Mouse (Mus musculus) midbrain, embryonic 13.5 days (tissue): ENCODE measurements at regions not wholly inside any gene's neighbourhood (a gene's known extent, or its start where the extent isn't known, plus 50 kb on each side); places are given as distances from the start of the nearest gene placed in this dataset.

Experiments used
- ATAC-seq: fragments of 200-750 bp; cut with Nextera tagmentation; 2 replicates; pipeline ENCODE4 v1.8.0; 2017; ENCODE audit warnings: mild to moderate bottlenecking, moderate TSS enrichment, moderate library complexity
- H3K27ac ChIP-seq: fragments of 300-500 bp; sonication (generic); 2 replicates; pipeline ENCODE4 v1.5.1; 2015; ENCODE audit warnings: inconsistent platforms, mild to moderate bottlenecking, moderate library complexity
- H3K27me3 ChIP-seq: fragments of 300-500 bp; sonication (generic); 2 replicates; pipeline ENCODE4 v1.6.1; 2015; ENCODE audit warnings: mild to moderate bottlenecking, inconsistent platforms
- H3K36me3 ChIP-seq: fragments of 300-500 bp; sonication (generic); 2 replicates; pipeline ENCODE4 v1.6.1; 2015; ENCODE audit warnings: mild to moderate bottlenecking, inconsistent platforms
- H3K4me1 ChIP-seq: fragments of 300-500 bp; sonication (generic); replicated peaks from 2 replicates; pipeline ENCODE4 v1.6.1; 2015; ENCODE audit warnings: inconsistent platforms
- H3K4me2 ChIP-seq: fragments of 300-500 bp; sonication (generic); replicated peaks from 2 replicates; pipeline ENCODE4 v1.6.1; 2015; ENCODE audit warnings: moderate library complexity, mild to moderate bottlenecking, inconsistent platforms
- H3K4me3 ChIP-seq: fragments of 300-500 bp; sonication (generic); replicated peaks from 2 replicates; pipeline ENCODE4 v1.5.1; 2015; ENCODE audit warnings: mild to moderate bottlenecking, inconsistent platforms
- H3K9ac ChIP-seq: fragments of 300-500 bp; sonication (generic); replicated peaks from 2 replicates; pipeline ENCODE4 v1.6.1; 2015; ENCODE audit warnings: mild to moderate bottlenecking, inconsistent platforms
- H3K9me3 ChIP-seq: fragments of 300-500 bp; sonication (generic); 2 replicates; pipeline ENCODE4 v1.6.1; 2016; ENCODE audit warnings: mild to moderate bottlenecking, inconsistent platforms
- WGBS: fragments of 180-500 bp; shearing (Covaris S2); methylation state at CpG from one replicate; pipeline ENCODE4 v1.1.7; 2015; 5-methylcytosine and 5-hydroxymethylcytosine counted together

DNA sequence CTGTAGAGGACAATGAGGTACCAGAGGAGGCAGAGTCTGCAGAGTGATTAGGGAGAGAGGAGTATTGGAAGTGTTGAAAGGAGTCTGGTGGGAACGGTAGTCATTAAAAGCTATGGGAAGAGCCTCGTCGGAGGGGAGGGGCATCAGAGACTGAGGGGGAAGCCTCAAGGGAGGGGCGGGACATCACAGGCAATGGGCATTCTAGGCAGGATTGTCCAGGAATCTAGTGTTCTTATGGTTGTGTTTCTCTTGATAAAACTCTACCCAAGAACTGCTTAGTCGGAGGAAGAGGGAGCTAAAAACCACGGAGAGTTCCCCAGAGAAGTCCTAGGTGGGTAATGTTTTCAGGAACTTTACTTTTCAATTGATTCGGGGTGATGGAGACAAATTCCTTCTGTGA is 90.2 kb downstream of the Sec23ip start:
- ATAC-seq: no peak
- 65% methylated on average over 7 of the region's 7 CpGs for WGBS
- no peak overlapping the region for H3K4me3 ChIP-seq
- no peaks in the 10 kb centered on the region for H3K9me3 ChIP-seq
- no peak overlapping the region for H3K4me2 ChIP-seq
- H3K36me3 ChIP-seq: no peaks in the 10 kb centered on the region
- peaks cover 51% of the 10 kb centered on the region for H3K27me3 ChIP-seq
- H3K4me1 ChIP-seq: no peaks in the 10 kb centered on the region
- H3K9ac ChIP-seq: no peak overlapping the region
- no peak overlapping the region for H3K27ac ChIP-seq

DNA sequence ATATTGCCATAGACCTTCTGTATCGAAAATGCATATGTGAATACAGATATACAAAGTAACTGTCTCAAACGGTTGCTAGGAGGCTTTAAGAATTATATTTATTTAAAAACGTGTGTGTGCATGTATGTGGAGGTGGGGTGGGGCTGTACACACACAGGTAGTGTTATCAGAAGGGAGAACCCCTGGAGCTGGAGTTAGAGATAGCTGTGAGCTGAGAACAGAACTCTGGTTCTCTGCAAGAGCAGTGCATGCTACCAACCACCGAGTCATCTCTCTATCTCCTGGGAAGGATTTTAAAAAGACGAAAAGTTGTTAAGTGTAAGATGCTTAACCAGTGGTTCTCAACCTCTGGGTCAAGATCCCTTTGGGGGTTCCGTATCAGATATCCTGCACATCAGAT is 91.7 kb downstream of the Sec23ip start:
- WGBS: 83% methylated on average over 6 of the region's 6 CpGs
- Histone ChIP-seq H3K4me3 (no peak overlapping the region), H3K9ac (no peak overlapping the region), H3K9me3 (no peaks in the 10 kb centered on the region), H3K36me3 (no peaks in the 10 kb centered on the region), H3K27me3 (peaks cover 50% of the 10 kb centered on the region), H3K27ac (no peak overlapping the region), H3K4me2 (no peak overlapping the region), H3K4me1 (no peaks in the 10 kb centered on the region)
- ATAC-seq: no peak

DNA sequence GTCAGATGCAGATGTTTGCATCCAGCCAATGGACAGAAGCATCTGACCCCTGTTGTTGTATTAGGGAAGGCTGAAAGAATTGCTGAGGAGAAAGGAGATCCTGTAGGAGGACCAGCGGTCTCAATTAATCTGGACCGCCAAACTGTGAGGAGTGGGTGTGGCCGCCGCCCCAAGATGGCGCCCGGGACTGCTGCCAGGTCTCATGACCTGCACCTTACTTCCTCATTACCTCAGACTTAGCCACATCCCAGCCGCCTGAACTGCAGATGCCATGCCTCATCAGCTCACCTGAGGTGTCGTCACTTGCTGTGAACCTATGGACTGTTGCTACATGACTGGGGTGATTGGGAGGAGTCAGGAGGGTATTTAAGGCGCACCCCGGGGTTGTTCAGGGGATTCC is 97.8 kb downstream of the Sec23ip start:
- Histone ChIP-seq H3K9me3 (no peaks in the 10 kb centered on the region), H3K4me3 (no peak overlapping the region), H3K36me3 (no peaks in the 10 kb centered on the region), H3K4me2 (no peak overlapping the region), H3K9ac (no peak overlapping the region), H3K4me1 (no peaks in the 10 kb centered on the region), H3K27me3 (no peaks in the 10 kb centered on the region), H3K27ac (no peak overlapping the region)
- ATAC-seq: no peak
- 94% methylated on average over 10 of the region's 10 CpGs for WGBS

DNA sequence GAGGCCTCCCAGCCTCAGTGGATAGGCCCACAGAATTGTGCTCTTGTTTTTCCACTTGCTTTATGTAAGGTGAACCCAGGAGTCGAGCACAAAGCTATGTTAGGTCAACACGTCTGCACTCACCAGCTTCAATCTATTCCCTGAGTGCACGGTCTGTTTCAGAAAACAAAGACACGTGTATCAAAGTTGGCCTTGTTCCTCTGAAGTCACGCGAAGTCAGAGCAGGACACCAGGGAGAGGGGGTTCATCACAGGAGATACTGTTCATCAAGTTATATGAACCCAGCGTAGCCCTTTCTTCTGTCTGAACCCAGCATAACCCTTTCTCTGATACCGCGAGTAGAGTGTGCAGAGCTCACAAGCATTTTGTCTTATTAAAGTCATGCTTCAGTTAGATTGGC is 98.8 kb downstream of the Sec23ip start:
- Histone ChIP-seq H3K9ac (no peak overlapping the region), H3K4me1 (no peaks in the 10 kb centered on the region), H3K4me3 (no peak overlapping the region), H3K36me3 (no peaks in the 10 kb centered on the region), H3K4me2 (no peak overlapping the region), H3K9me3 (0 out of 2 replicates have a peak, but pooled peaks cover 3% of the 10 kb centered on the region), H3K27ac (no peak overlapping the region), H3K27me3 (no peaks in the 10 kb centered on the region)
- 87% methylated on average over 9 of the region's 9 CpGs for WGBS
- no peak for ATAC-seq

DNA sequence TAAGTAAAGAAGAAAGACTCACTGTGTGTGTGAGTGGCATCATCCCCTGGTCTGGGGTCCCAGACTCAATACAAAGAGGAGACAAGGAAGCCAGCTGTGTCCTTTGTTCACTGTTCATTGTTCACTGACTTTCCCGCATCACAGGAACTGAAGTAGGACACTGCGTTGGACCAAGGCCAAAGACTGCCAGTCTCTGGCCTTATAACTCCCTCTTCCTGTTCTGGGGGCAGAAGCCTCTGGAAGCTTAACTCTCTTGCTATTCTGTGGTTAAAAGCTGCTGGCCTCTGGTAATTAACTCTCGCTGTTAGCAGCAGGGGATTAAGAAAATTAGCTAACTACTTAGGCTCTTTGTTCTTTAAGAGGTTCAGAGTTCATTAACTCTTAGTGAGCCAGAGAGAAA is 104.5 kb downstream of the Sec23ip start:
- 4% methylated on average over 3 of the region's 3 CpGs for WGBS
- no peak overlapping the region for H3K4me2 ChIP-seq
- H3K9ac ChIP-seq: no peak overlapping the region
- no peaks in the 10 kb centered on the region for H3K27me3 ChIP-seq
- ATAC-seq: no peak
- no peaks in the 10 kb centered on the region for H3K36me3 ChIP-seq
- H3K27ac ChIP-seq: no peak overlapping the region
- H3K4me3 ChIP-seq: no peak overlapping the region
- H3K4me1 ChIP-seq: 0 out of 2 replicates have a peak, but pooled peaks cover 4% of the 10 kb centered on the region
- H3K9me3 ChIP-seq: 0 out of 2 replicates have a peak, but pooled peaks cover 10% of the 10 kb centered on the region

DNA sequence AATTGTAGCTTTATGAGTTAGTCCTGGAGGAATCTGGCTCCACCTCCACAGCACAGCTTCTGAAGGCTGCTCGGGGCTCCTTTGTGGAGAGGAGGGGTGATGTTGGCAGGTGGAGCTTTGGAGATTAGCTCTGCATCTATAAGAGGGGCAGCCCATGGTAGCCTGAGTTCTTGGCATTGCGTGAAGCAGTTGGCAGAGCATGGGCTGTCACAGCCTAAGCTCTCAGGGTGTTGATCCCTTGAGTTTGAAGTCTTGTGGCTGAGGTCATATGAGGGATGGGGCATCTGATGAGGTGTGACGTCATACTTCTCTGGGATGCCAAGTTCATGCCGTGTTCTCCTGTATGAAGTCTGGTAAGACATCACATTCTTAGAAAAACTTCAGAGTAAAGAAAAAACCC is 109.5 kb downstream of the Sec23ip start:
- no peak overlapping the region for H3K27ac ChIP-seq
- H3K4me1 ChIP-seq: 0 out of 2 replicates have a peak, but pooled peaks cover under 1% of the 10 kb centered on the region
- no peak overlapping the region for H3K4me2 ChIP-seq
- no peak overlapping the region for H3K4me3 ChIP-seq
- H3K27me3 ChIP-seq: no peaks in the 10 kb centered on the region
- ATAC-seq: no peak
- 0 out of 2 replicates have a peak, but pooled peaks cover 6% of the 10 kb centered on the region for H3K9me3 ChIP-seq
- 80% methylated on average over 4 of the region's 4 CpGs for WGBS
- H3K9ac ChIP-seq: no peak overlapping the region
- H3K36me3 ChIP-seq: no peaks in the 10 kb centered on the region

DNA sequence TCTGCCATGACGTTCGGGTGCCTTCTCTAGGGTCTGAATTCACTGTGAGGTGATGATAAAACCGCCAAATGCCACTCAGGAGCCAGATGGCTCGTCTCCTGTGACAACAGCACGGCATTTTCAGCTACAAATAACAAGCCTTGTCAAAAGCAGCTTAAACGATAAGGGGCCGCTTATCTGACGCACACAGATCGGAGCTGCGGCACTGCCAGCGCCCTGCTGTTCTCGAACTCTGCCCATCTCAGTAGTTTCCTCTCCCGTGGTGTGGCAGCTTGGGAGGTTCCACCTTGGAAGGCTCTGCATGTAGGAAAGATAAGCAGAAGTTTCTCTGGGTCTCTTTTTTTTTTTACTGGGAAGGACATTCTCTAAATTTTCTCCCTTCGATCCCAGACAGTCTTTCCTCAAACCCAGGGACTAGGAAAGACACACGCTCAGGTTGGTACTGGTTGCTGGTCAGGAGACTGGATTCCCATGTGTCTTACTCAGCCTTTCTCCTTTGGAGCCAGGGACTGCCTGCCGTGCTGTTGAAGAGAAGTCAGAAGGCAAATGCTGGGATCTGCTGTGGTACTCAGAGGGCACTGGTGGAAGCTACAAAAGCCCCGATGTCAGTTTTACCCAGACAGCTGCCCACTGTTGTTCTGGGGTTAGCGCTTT is 110.1 kb downstream of the Sec23ip start:
- ATAC-seq: no peak
- H3K4me2 ChIP-seq: no peak overlapping the region

DNA sequence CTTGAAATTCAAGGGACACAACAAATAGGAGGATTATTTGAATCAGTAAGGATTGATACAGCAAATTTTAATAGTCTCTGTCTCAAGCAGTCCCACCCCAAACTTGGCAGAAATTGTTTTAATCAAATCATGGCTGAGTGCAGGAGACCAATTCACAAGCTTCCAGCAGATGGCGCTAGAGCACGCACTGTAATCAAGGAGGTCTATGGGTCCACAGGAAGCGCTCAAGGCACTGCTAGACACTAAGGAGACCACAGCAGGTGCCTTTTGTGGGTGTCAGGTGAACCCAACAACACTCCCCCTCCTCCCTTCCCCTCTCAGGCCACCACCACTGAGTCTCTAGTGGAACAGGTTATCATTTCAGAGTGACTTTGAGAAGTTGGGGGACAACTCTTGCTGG is 115.4 kb downstream of the Sec23ip start:
- H3K9ac ChIP-seq: no peak overlapping the region
- no peak overlapping the region for H3K4me3 ChIP-seq
- H3K4me1 ChIP-seq: no peaks in the 10 kb centered on the region
- no peak overlapping the region for H3K4me2 ChIP-seq
- 0 out of 2 replicates have a peak, but pooled peaks have one; percentile 48 for ATAC-seq
- H3K9me3 ChIP-seq: no peaks in the 10 kb centered on the region
- no peaks in the 10 kb centered on the region for H3K36me3 ChIP-seq
- H3K27me3 ChIP-seq: no peaks in the 10 kb centered on the region
- WGBS: 1% methylated on average over 3 of the region's 3 CpGs
- no peak overlapping the region for H3K27ac ChIP-seq

More for the DNA sequence above, 110.1 kb downstream of the Sec23ip start:
- 0 out of 2 replicates have a peak, but pooled peaks cover 6% of the 10 kb centered on the region for H3K9me3 ChIP-seq
- no peaks in the 10 kb centered on the region for H3K4me1 ChIP-seq
- 62% methylated on average over 18 of the region's 18 CpGs for WGBS
- H3K4me3 ChIP-seq: no peak overlapping the region
- H3K9ac ChIP-seq: no peak overlapping the region
- no peaks in the 10 kb centered on the region for H3K36me3 ChIP-seq
- H3K27me3 ChIP-seq: no peaks in the 10 kb centered on the region
- no peak overlapping the region for H3K27ac ChIP-seq

DNA sequence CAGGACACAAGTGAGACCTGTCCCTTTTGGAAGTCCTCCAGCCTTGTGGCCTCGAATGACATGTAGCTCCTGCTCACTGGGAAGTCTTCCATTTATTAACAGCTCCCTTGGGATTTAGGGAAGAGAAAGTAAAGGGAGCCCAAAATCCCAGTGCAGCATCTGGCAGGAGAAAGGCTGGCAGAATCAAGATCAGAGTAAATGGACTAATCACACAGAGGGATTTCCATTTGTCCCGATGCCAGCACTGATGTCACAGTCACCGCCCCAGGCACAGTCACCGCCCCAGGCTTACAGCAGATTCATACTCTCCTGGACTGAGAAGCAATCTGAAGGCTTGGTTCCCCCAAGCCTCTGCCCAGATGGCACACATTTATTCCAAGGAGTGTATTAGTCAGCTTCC is 116.0 kb downstream of the Sec23ip start:
- no peak for ATAC-seq
- no peak overlapping the region for H3K4me2 ChIP-seq
- no peaks in the 10 kb centered on the region for H3K36me3 ChIP-seq
- H3K4me3 ChIP-seq: no peak overlapping the region
- H3K4me1 ChIP-seq: no peaks in the 10 kb centered on the region
- 59% methylated on average over 4 of the region's 4 CpGs for WGBS
- H3K27me3 ChIP-seq: no peaks in the 10 kb centered on the region
- no peak overlapping the region for H3K27ac ChIP-seq
- H3K9me3 ChIP-seq: no peaks in the 10 kb centered on the region
- H3K9ac ChIP-seq: no peak overlapping the region

DNA sequence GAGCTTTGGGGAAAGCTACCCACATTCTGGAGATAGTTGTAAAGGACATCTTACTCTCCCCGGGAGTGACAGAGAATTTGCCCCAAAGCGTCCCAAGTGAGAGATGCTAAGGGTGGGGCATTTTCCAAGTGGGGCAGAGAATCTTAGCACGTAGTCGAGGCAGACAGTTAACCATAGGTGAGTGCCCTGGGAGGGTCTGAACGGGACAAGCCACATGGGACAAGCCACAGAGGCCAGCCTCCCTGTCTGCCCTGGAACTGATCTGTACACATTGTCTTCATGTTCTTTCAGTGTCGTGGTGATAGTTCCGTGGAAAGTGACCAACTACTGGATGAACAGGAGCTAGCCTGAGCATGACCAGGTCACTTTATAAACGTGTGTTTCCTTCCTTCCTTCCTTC is 116.6 kb downstream of the Sec23ip start:
- Histone ChIP-seq H3K4me1 (no peaks in the 10 kb centered on the region), H3K27me3 (no peaks in the 10 kb centered on the region), H3K4me2 (no peak overlapping the region), H3K9ac (no peak overlapping the region), H3K36me3 (no peaks in the 10 kb centered on the region), H3K27ac (no peak overlapping the region), H3K9me3 (no peaks in the 10 kb centered on the region), H3K4me3 (no peak overlapping the region)
- 90% methylated on average over 8 of the region's 8 CpGs for WGBS
- ATAC-seq: no peak

DNA sequence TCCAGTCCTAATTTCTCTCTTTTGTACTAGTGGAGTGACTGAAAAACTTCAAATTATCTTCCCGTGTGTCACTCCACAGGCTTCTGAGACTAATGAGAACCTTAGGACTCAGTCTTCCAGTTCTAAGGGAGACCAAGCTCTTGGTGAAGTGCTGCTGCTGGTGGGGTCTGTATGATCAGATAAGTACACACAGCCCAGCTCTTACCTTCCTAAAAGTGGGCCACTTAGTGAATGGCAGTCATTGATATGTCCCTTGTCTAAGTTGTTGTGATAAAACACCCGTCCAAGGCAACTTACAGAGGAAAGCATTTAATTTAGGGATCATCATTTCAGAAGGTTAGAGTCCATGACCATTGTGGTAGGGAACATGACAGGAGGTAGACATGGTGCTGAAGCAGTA is 124.1 kb downstream of the Sec23ip start:
- no peak overlapping the region for H3K4me3 ChIP-seq
- WGBS: 90% methylated on average over 2 of the region's 2 CpGs
- ATAC-seq: no peak

DNA sequence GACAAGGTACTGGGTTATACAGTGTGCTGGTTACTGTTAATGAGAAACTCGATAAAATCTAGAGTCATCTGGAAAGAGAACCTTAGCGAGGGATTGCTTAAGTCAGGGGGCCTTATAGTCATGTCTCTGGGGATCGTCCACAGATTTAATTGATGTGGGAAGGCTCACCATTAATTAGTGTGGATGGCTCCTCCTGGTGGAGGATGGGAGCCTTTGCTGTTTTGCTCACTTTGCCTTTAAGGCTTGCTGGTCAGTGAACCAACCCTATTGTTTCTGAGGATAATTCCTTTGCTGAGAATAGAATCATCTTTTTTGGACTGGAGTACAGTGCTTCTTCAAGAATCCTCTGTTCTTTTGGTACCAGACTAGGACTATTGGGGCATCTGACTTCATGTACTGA is 139.3 kb downstream of the Sec23ip start:
- no peak overlapping the region for H3K4me3 ChIP-seq
- H3K9me3 ChIP-seq: no peaks in the 10 kb centered on the region
- H3K4me1 ChIP-seq: no peaks in the 10 kb centered on the region
- H3K27ac ChIP-seq: no peak overlapping the region
- no peaks in the 10 kb centered on the region for H3K27me3 ChIP-seq
- H3K36me3 ChIP-seq: no peaks in the 10 kb centered on the region
- H3K9ac ChIP-seq: no peak overlapping the region
- no peak overlapping the region for H3K4me2 ChIP-seq
- WGBS: 73% methylated on average over 3 of the region's 3 CpGs
- no peak for ATAC-seq

More for the DNA sequence above, 124.1 kb downstream of the Sec23ip start:
- no peak overlapping the region for H3K9ac ChIP-seq
- H3K9me3 ChIP-seq: no peaks in the 10 kb centered on the region
- no peak overlapping the region for H3K4me2 ChIP-seq
- H3K4me1 ChIP-seq: no peaks in the 10 kb centered on the region
- no peaks in the 10 kb centered on the region for H3K27me3 ChIP-seq
- no peaks in the 10 kb centered on the region for H3K36me3 ChIP-seq
- no peak overlapping the region for H3K27ac ChIP-seq

DNA sequence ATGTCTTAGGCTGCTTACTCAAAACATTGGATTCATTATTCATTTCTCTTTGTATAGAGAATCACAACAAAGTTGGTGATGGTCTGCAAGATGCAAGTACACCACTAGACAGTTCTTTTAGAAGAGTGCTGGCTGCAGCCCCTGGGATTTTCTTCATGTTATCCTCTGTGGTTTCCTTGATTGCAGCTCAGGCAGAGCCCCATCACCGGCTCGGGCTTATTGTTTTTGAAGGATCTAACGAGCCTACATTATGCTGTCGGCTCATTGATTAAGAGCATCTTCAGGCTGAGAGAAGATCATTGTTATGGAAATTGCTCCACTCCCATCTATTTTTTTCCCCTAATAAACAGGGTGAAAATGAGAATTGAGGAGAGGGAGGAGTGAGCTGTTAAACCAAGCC is 140.8 kb downstream of the Sec23ip start:
- Histone ChIP-seq H3K9me3 (no peaks in the 10 kb centered on the region), H3K4me1 (no peaks in the 10 kb centered on the region), H3K4me2 (no peak overlapping the region), H3K4me3 (no peak overlapping the region), H3K27ac (no peak overlapping the region), H3K27me3 (no peaks in the 10 kb centered on the region), H3K9ac (no peak overlapping the region), H3K36me3 (no peaks in the 10 kb centered on the region)
- WGBS: 46% methylated on average over 4 of the region's 4 CpGs
- no peak for ATAC-seq
